Mouse (Mus musculus) cerebellum, postnatal 4 days (tissue): ENCODE data around the gene Ppp6r3.
"Not testable (repeated sequence)": the region's sequence is repeated elsewhere in the genome, so short reads cannot be mapped to it uniquely, and the experiment has no call there.

Experiments used
- DNase-seq, 2 experiments: peaks; one replicate each; pipeline ENCODE4 v3.0.0; 2022; ENCODE audit warnings: low spot score in 2 of 2, mixed read lengths in 1 of 2

Gene Ppp6r3

GRCm38 (mm10) chr19:3576451-3577264, 1.1 kb upstream of the Ppp6r3 start:
- DNase-seq = no peak

DNA sequence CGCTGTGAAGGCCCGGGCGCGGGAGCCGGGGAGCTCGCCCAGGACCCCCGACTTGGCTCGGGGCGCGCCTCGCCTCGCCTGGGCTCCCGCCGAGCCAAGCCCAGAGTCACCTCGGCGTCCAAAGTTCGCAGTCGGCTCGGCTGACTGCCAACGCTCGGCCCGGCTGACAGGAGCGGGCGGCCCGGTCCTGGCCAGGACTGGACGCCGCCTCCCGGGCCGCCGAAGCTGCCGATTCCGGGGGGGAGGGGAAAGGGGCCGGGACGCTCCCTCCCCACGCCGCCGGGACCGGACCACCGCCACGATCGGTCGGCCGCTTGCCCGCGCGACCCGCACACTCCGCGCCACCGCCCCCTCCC, 295 bp downstream of the Ppp6r3 start:
- no peak for DNase-seq

DNA sequence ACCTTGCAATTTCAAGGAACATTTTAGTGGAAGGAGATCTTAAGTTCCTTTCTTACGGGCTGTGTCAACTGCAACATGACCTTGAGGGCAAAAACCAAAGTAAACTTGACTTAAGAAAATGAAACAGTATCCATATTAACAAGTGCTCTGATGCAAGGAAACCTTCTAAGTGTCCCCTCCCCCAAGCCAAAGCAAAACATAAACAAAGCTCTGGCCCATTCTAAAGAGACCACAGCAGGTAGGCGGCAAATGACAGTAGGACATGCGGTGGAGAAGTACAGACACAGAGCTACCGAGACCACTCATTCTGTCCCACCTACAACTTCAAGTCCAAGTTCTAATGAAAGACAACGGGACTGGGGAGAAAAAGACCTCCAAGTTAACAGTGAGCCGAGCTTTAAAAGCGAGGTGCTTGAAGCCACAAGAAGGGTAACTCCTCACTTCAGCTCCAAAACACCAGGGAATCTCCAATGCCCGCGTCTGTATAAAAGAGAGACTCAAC, 905 bp downstream of the Ppp6r3 start:
- no peak for DNase-seq

DNA sequence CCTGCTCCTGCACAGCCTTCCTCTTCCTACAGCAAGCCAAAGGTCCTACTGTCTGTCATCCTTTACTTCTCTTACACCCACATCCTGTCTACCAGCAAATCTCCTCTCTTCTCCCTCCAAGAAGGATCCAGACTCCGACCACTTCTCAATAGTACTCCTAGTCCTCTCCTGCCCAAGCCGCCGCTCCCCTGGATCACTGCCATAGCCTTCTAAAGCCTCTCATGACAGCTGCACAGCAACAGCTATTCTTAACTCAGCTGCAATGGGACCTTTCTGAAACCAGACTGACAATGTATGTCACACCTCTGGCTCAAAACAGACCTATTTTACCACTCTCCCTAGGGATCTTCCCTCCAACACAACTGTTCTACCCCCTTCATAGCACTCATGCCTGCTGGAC, 11.2 kb downstream of the Ppp6r3 start:
- no peak for DNase-seq

- no peak for DNase-seq
These were observed 12.8 kb downstream of the Ppp6r3 start for GRCm38 (mm10) chr19:3562752-3563151.

GRCm38 (mm10) chr19:3562298-3562697, 13.3 kb downstream of the Ppp6r3 start:
- DNase-seq = no peak

GRCm38 (mm10) chr19:3556169-3556827, 19.3 kb downstream of the Ppp6r3 start:
- DNase-seq = no peak

DNA sequence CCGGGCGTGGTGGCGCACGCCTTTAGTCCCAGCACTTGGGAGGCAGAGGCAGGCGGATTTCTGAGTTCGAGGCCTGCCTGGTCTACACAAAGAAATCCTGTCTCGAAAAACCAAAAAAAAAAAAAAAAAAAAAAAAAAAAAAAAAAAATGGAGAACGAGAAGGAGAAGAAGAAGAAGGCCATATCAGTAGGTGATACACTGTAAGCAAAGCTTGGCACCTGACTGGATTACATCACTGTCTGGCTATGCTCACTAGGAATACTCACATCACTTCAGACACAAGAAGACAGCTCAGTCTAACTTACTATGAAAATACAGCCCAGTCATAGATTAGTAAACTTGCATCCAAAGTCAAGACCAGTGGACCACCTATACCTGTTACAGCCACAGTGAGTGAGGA, 20.8 kb downstream of the Ppp6r3 start:
- DNase-seq = no peak

- no peak for DNase-seq
These were observed 23.9 kb downstream of the Ppp6r3 start for GRCm38 (mm10) chr19:3551573-3552159.

- no peak for DNase-seq
These were observed 25.4 kb downstream of the Ppp6r3 start for GRCm38 (mm10) chr19:3550101-3550500.

GRCm38 (mm10) chr19:3549263-3549662, 26.3 kb downstream of the Ppp6r3 start:
- DNase-seq = no peak

DNA sequence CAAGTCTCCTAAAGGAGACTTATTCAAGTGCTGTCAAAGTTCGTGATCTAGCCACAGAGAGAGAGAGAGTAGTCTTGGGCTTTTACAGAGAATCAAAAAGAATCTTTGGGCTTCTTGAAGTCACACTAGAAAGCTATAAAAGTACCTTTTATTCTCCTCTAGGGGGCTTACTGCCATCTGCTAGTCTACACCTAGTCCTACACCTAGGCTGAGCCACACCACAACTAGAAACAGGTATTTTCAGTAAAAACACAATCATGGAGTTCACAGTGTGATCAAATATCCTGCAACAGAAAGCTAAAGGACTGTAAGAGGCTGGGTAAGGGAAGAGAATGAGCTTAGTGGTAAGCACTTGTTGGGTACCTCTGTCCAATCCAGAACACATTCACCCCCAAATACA, 27.2 kb downstream of the Ppp6r3 start:
- DNase-seq = no peak

DNA sequence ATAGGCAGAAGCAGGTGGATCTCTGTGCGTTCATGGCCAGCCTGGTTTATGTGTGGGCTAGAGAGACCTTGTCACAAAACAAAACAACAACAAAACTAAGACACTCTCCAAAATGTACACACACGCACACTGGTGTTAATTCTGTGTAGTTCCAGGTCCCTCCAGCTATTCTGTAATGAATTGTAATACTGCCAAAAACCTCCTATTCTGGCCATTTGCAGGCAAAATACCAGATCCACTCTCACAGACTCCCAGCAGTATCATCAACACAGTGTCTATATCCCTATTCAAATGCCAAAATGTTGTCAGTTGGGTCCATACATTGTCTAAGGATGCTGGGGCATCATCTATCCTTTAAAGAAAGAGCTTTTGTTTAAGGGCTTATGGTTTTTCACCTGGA, 30.6 kb downstream of the Ppp6r3 start:
- no peak for DNase-seq

DNA sequence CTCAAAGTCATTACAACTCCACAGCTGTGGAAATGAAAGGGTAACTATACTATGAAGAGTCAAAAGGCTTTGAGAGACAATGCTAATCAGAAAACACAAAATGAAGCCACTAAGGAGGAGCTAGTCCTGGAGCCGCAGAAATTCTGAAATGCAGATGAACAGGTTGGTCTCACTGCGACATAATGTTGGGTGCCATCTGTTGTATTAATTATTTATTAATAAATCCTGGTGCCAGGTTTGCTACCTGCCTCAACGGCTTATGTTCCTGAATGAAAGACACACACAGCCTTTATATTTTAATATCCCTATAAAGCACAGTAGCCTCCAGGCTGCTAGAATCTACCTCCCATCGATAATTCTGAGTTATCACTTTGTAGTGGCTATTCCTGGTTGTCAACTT, 33.0 kb downstream of the Ppp6r3 start:
- no peak for DNase-seq

DNA sequence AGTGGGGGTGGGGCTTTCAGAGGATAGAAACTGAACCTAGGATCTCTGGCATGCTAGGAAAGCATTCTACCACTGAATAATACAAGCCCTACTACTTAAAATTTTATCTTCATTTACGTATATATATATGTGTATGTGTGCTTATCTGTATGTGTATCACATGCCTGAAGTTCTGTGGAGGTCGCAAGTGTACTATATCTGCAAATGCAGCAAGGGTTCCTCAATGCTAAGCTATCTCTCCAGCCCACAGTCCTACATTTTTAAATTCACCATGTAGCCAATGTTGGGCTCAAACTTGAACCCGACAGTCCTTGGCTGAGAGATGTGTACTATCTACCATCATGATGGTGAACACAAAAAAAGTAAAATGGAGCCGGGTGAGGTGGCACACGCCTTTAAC, 34.6 kb downstream of the Ppp6r3 start:
- no peak for DNase-seq

- DNase-seq = no peak
These were observed 35.3 kb downstream of the Ppp6r3 start for GRCm38 (mm10) chr19:3540254-3540653.

DNA sequence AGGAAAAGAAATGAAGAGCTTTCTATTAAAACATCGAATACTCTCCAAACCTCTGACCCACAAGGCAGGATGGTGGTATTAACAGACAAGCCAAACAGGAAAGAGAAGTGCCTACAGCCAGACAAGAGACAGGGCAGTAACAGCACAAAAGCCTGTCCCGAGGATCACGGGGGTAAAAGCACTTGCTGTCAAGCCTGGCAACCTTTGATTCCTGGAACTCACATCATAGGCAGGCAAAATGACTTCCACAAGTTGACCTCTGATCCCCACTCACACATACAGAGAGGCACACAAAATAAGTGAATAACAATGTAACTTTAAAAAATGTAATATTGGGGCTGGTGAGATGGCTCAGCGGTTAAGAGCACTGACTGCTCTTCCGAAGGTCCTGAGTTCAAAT, 36.1 kb downstream of the Ppp6r3 start:
- no peak for DNase-seq

DNA sequence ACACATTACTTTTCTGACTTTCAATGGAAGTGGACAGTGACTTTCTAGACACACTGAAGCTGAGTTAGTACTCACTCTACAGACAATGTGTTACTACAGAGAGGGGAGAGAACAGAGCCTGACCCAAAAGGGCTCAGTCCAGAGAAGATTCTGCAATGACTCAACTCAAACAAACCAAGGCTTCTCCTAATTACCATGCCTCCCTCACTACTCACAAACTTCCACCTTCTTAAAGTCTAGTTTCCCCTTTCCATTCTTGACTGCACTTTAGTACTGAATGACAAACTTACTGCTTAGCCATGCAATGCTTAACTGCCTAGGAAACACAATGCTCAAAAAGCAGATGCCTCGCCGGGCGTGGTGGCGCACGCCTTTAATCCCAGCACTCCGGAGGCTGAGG, 37.9 kb downstream of the Ppp6r3 start:
- no peak for DNase-seq

DNA sequence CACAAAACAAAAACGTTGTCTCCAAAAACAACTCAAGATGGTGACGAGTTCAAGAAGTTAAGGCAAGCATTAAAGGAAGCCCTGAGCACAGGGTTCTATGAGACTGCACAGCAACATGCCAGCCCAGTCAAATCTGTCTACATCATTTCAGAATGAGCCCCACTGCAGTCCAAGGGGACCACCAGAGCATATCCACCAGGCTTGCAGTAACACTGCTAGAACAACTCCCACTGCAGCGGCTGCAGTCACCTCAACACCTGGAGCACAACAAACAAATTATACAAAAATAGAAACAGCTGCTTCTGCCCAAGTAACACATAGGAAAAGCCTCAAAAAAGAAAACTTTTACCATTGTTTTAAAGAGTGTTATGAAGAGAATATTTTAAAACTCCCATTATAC, 40.6 kb downstream of the Ppp6r3 start:
- no peak for DNase-seq

GRCm38 (mm10) chr19:3533266-3533966, 42.1 kb downstream of the Ppp6r3 start:
- DNase-seq = not testable (repeated sequence)

GRCm38 (mm10) chr19:3532717-3533260, 42.8 kb downstream of the Ppp6r3 start:
- DNase-seq = no peak

GRCm38 (mm10) chr19:3529781-3530180, 45.8 kb downstream of the Ppp6r3 start:
- no peak for DNase-seq
